Mouse (Mus musculus) gastrocnemius, postnatal 4 days (tissue): ENCODE results near the gene Cep89. TPM values are rescaled to one million over a fixed set of nuclear protein-coding genes. Genes with fewer than 3 reads are reported as not detected.

Experiments used
- DNase-seq, 2 experiments: peaks; one replicate each; pipeline ENCODE4 v3.0.0; 2021 to 2022; ENCODE audit warnings: low spot score in 2 of 2, mixed read lengths in 2 of 2
- total RNA-seq, 2 experiments: library from RNA; stranded (reverse); gene quantifications; 2 replicates each; pipeline ENCODE4 v1.2.3; 2021

Cep89 gene
- total RNA-seq, 2 experiments from 2014 or later: 10.7 to 14.7 TPM

GRCm38 (mm10) chr7:35382706-35383353 lies 14.0 kb upstream of the Cep89 start:
- DNase-seq: no peak

GRCm38 (mm10) chr7:35386525-35386952 lies 10.3 kb upstream of the Cep89 start:
- DNase-seq: no peak

- no peak for DNase-seq
These were observed 8.1 kb upstream of the Cep89 start for GRCm38 (mm10) chr7:35388694-35389093.

DNA sequence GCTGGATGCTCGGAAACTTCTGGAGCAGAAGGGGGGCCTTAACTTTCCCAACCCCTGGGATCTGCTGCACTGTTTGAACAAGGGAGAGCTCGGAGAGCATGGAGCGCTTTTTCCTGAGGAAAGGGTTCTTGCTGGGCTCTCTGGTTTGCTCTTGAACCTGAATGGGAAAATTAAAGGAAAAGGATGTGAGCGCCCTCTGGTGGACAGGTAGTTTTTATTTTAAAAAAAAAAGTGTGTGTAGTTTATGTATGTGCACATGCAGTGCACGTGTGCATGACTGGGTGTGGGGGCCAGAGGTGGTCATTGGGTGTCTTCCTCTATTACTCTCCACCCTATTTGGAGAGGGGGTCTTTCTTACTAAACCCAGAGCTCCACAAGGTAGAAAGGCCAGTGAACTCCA lies 3.9 kb upstream of the Cep89 start:
- no peak for DNase-seq

DNA sequence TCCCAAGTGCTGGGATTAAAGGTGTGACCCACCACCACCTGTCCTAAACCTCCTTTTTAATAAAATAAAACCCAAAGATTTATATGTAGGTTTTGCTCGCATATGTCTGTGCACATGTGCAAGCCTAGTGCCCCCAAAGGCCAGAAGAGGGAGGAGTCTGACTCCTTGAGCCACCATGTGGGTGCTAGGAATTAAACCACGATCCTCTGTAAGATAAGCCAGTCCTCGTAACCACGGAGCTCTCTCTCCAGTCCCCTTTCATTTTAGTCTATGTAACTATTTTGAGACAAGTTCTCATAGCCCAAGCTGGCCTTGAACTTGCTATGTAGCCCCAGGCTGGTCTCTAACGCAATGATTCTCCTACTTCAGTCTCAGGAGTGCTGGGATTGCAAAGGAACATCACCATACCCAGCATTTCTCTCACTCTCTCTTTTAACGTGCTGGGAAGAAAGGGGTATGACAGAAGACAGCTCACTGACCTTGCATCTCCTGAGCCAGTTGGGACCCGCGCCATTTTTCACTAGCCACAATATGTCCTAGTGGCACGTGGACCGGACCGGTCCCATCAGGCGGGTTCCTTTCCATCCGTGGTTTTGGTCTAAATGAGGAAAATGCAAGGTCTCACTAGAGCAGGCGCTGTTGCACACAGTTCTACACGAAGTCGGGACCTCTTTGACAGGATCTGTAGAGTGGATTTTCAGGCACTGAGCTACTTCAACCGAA lies 940 bp upstream of the Cep89 start:
- DNase-seq: no peak

- DNase-seq: no peak
These were observed 4.3 kb downstream of the Cep89 start for GRCm38 (mm10) chr7:35401169-35401568.

GRCm38 (mm10) chr7:35415226-35415625 lies 18.4 kb downstream of the Cep89 start:
- no peak for DNase-seq

DNA sequence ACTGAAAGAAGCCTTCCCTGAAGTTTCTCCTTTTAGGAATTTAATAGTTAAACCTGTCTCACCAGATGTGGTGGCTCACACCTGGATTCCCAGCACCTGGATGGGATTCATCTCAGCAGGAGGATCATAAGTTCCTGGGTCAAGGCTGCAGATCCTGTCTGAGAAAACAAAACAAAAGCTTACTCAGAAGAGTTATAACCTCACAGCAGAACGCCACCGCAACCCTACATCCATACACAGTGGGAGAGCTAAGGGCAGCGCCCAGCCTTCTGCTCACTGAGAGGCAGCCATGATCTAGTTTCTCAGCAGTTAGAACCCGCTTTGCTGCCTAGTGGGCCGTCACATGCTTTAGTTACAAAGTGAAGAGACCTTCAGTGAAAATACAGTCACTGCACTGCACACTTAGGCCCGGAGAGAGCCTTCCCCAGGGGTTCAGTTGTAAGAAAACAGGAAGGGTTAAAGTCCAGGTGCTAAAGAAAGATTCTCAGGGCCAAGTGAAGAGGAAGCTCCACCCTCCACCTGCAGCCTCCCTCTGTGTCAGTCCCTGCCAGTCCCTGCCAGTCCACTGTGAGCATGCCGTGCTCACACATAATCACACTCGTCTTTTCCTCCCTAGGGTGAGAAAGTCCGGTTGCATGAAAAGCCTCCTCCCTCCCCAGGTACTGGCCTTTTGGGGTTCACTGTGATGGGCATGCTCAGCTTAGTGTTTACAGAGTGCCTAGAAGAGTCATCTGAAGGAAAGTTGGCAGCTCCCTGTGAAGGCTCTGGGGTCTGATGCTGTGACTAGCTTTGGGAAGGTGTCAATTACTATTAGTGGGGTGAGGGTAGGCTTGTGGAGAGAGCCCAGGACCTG lies 19.2 kb downstream of the Cep89 start:
- DNase-seq: no peak

DNA sequence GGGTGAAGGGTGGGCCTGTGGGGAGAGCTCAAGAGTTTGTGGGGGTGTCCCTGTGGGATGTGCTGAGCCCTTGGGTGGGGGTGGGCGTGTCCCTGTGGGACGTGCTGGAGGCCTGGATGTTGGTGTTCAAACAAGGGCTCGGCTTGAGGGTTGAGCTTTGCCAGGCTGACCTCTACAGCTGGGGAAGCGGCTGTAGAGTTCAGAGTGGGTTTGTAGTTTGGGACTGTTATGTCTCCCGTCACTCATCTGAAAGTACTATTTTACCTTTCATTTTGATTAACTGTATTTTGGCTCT lies 19.8 kb downstream of the Cep89 start:
- no peak for DNase-seq

GRCm38 (mm10) chr7:35423071-35423470 lies 26.2 kb downstream of the Cep89 start:
- no peak for DNase-seq

DNA sequence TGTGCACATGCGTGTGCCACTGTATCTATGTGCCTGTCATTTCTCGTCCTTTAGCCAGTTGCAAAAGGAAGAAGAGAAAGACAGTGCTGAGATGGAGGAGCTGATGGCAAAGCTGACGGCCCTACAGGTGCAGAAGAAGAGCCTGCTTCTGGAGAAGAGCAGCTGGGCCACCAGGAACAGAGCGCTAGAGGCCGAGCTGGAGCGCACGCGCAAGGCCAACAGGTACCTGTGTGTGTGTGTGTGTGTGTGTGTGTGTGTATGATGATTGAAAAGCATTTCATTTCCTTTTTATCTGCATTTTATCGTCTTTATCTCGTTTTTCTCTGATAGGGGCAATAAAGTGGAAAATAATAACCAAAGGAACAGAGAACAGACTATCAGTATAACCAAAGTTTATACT lies 31.3 kb downstream of the Cep89 start:
- no peak for DNase-seq

DNA sequence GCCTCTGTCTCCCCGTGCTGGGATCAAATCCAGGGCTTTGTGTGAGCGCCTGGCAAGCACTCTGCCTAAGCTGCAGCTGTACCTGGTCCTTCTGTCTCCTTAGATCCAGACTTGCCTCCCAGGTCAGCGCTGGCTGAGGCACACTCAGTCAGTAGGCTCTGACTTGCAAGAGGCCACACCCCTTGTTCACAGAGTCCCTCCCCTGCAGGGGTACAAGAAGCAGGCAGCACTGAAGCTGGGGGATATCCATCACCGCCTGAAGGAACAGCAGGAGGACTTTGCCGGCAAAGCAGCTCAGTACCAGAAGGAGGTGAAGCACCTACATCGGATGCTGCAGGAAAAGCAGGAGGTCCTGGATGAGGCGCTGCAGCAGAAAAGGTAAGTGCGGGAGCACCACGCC lies 38.4 kb downstream of the Cep89 start:
- no peak for DNase-seq

- no peak for DNase-seq
These were observed 50.7 kb downstream of the Cep89 start for GRCm38 (mm10) chr7:35447501-35447900.

DNA sequence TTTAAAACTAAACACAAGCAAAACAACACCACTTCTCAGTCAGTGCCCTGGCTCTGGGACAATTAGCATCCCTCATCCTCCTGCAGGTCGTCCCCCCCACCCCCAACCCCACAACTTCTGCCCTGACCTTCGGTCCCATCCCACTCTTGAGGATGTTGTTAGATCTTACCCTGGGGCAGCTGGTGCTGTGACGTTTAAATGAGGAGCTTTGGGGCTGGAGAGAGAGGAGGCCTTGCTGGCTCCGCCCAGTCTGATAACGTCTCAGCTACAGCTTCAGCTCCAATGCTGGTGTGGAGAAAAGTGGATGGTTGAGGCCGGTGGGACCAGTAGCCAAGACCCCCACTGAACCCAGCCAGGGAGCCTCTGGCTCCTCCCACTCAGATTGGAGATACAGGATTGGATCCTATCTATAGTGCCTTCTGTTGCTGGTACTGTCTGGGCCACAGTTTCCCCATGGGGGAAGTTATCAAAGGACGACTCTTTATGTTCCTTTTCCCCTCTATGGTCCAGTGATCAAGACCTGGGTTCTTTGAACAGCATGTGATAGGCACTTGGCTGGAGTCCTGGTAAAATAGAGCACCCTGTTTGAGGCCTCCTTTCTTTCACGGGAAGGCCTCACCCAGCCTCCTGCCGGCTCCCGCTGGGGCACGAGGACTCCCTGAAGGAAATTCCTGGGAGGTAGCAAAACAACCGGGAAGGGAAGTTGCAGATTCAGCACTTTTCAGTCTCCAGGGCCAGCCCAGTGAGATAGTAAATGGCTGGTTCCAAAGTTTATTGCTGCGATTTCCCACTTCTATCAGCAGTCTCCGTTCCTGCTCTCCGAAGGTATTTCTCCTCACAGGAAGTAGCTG lies 51.4 kb downstream of the Cep89 start, which contains the start of gene Slc7a9:
Slc7a9 (plus strand) TSS at position 801 of the 851 bp plus-strand sequence.
- no peak for DNase-seq

- no peak for DNase-seq
These were observed 52.0 kb downstream of the Cep89 start for GRCm38 (mm10) chr7:35448867-35449266.

- DNase-seq: no peak
These were observed 59.4 kb downstream of the Cep89 start for GRCm38 (mm10) chr7:35456091-35456814.

- DNase-seq: no peak
These were observed 64.1 kb downstream of the Cep89 start for GRCm38 (mm10) chr7:35460971-35461370.

DNA sequence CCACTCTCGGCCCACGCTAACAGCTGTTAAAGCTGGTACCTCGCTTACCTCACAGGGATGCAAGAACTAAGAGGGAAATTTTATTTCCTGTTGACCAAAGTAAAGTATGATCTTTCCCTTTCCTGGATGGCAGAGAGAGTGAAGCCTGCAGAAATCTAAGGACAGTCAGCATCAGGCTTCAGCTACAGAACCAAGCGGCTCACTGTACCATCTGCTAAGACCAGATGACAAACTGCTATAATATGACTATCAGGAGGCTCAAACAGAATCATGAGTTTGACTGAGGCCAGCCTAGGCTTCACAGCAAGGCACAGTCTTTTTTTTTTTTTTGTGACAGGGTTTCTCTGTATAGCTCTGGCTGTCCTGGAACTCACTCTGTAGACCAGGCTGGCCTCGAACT lies 68.2 kb downstream of the Cep89 start:
- DNase-seq: no peak

DNA sequence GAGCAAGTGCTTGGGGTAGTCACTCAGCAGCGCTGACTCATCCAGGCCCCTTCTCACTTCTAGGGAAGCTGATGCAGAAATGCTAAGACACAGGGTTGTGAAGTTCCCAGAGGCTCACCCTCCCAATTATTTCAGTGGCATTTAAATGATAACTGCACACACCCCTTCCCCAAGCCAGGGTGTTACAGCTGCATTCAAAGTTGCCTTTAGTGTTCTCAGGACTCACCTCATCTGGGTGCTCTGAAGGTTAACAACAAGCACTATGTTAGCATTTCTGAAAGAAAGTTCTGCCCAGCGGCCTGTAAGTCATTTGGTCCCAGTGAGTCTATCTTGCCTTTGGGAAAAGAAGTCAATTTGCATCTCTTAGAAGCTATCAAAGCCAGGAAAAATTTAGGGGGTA lies 71.0 kb downstream of the Cep89 start:
- no peak for DNase-seq

DNA sequence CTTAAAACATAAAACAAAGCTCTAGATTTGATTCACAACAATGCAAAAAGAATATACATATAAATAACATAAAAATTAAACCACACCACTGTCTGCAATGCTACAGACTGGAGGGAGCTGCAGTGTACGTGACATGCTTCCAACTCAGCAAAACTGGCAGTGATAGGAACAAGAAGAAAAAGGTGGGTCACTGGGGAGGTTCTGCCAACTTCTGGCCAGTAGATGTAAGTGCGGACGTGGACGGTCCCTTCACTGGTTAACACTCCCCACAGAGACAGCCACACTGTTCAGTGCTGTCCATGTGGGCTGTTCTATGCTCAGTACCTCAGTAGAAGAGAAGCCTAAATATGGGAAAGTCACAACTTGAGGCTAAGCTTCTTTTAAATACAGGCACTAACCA lies 74.0 kb downstream of the Cep89 start:
- no peak for DNase-seq

GRCm38 (mm10) chr7:35476457-35476856 lies 79.6 kb downstream of the Cep89 start:
- DNase-seq: no peak
